Mouse (Mus musculus) bone marrow macrophage, adult 2 months (primary cell): ENCODE results near the gene Pde4d.

Experiments
- CTCF ChIP-seq: IDR thresholded peaks from 2 replicates; pipeline ENCODE4 v1.5.1; 2012; ENCODE audit warnings: low read depth, mild to moderate bottlenecking, low read length, moderate library complexity
- POLR2A ChIP-seq: IDR thresholded peaks from 2 replicates; pipeline ENCODE4 v1.6.1; 2012; ENCODE audit warnings: mild to moderate bottlenecking, low read depth, low read length, borderline replicate concordance

DNA sequence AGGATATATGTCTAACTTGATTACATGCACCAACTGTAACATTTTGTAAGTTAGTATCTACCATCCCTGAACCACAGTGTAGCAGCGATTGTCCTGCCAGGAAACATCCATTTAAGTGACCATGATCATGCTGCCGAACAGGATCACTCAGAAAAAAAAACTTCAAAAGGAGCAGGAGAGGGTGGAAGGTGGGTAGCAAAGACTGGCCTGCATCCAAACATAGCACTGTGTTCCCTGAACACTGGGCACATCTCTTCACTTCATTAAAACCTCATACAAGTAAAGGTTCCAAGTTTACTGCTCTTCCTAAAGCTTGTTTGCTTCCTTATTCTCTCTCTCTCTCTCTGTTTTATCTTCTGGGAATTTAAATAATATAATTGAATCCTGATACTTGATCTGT, 1256.4 kb downstream of the Pde4d start:
- TF ChIP-seq POLR2A = no peak
- no peak for TF ChIP-seq CTCF
